Mouse (Mus musculus) hindbrain, embryonic 14.5 days (tissue): ENCODE results near the gene Tex261. TPM values are rescaled to one million over a fixed set of nuclear protein-coding genes. Genes with fewer than 3 reads are reported as not detected.

Experiments
- ATAC-seq: fragments of 200-750 bp; cut with Nextera tagmentation; 2 replicates; pipeline ENCODE4 v1.8.0; 2017; ENCODE audit warnings: moderate number of reproducible peaks, mild to moderate bottlenecking, moderate TSS enrichment, moderate library complexity; ENCODE audit not compliant: low FRiP score
- DNase-seq: peaks from one replicate; pipeline ENCODE4 v3.0.0-alpha.2; 2015; ENCODE audit warnings: low spot score
- H3K27ac ChIP-seq: fragments of 300-500 bp; sonication (generic); 2 replicates; pipeline ENCODE4 v1.5.1; 2014; ENCODE audit warnings: mild to moderate bottlenecking, moderate library complexity
- H3K27me3 ChIP-seq: fragments of 300-500 bp; sonication (generic); 2 replicates; pipeline ENCODE4 v1.6.1; 2014; ENCODE audit warnings: mild to moderate bottlenecking, low read length, mixed read lengths; ENCODE audit not compliant: control insufficient read depth, insufficient read depth
- H3K36me3 ChIP-seq: fragments of 300-500 bp; sonication (generic); replicated peaks from 2 replicates; pipeline ENCODE4 v1.6.1; 2014; ENCODE audit not compliant: control insufficient read depth, insufficient read depth
- H3K4me1 ChIP-seq: fragments of 300-500 bp; sonication (generic); replicated peaks from 2 replicates; pipeline ENCODE4 v1.6.1; 2014; ENCODE audit warnings: antibody characterized with exemption, low read length, mixed read lengths; ENCODE audit not compliant: control insufficient read depth, insufficient read depth
- H3K4me2 ChIP-seq: fragments of 300-500 bp; sonication (generic); replicated peaks from 2 replicates; pipeline ENCODE4 v1.6.1; 2014; ENCODE audit warnings: mild to moderate bottlenecking, moderate library complexity
- H3K4me3 ChIP-seq: fragments of 300-500 bp; sonication (generic); replicated peaks from 2 replicates; pipeline ENCODE4 v1.5.1; 2014; ENCODE audit warnings: mild to moderate bottlenecking, low read length
- H3K9ac ChIP-seq: fragments of 300-500 bp; sonication (generic); 2 replicates; pipeline ENCODE4 v1.6.1; 2014
- H3K9me3 ChIP-seq: fragments of 300-500 bp; sonication (generic); 2 replicates; pipeline ENCODE4 v1.6.1; 2016; ENCODE audit warnings: low read length; ENCODE audit not compliant: control insufficient read depth
- WGBS: fragments of 180-500 bp; shearing (Covaris S2); extraction: QIAGEN DNeasy Blood & Tissue Kit; methylation state at CpG from one replicate; pipeline ENCODE4 v1.1.7; 2014; 5-methylcytosine and 5-hydroxymethylcytosine counted together
- polyA plus RNA-seq: library from polyadenylated mRNA; unstranded; fragments of >200 nt; fragmentation: Nextera tagmentation; extraction: Ambion mirVana; gene quantifications from 2 replicates; pipeline ENCODE4 v1.2.1, GENCODE M21; 2014

Tex261 gene
- polyA plus RNA-seq, 1 experiment from 2014 or later = 49.2 TPM

DNA sequence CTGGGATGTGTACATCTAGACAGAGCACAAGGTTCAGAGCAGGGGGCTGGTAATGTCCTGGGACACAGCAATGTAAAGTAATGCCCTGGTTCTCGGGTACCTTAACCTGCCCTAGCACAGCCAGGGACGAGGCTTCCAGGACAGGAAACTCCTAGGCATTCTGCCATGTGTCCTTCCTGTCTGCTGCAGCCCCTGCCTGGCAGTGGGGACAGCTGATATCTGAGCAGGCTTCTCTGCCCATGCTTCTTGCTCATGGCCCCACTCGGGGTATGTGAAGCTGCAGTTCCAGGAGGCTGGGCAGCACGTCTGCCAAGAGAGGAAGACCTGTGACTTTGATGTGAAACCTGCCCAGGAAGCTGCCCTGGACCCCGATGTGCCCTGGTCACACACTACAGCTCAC, 7.1 kb downstream of the Tex261 start:
- Histone ChIP-seq H3K4me2 (no peak overlapping the region), H3K4me3 (no peak overlapping the region), H3K27me3 (peaks cover 12% of the 10 kb centered on the region), H3K4me1 (peaks cover 4% of the 10 kb centered on the region), H3K27ac (no peak overlapping the region), H3K36me3 (peaks cover 53% of the 10 kb centered on the region), H3K9ac (no peak overlapping the region), H3K9me3 (no peaks in the 10 kb centered on the region)
- WGBS = 88% methylated on average over 5 of the region's 5 CpGs
- DNase-seq = no peak
- ATAC-seq = no peak

DNA sequence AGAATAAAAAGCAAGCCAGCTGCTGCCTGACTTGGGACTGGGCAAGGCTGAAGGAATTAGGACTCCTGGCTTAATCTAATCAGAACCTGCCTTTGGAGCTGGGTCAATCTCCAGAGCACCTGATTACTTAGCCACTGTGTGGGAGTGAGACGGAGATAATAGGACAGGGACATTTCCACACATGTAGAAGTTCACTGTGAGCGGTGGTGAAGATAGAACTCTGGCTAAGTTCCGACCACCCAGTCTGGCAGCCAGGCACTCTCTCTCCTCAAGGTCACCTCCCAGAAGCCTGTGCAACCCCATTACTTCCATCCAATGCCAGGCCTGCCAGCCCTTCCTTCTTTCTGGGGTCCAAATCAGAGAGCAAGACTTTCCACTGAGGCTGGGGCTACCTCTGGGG, 8.6 kb downstream of the Tex261 start:
- no peak overlapping the region for H3K4me2 ChIP-seq
- H3K27me3 ChIP-seq = peaks cover 27% of the 10 kb centered on the region
- no peak overlapping the region for H3K9ac ChIP-seq
- H3K27ac ChIP-seq = no peak overlapping the region
- H3K4me3 ChIP-seq = no peak overlapping the region
- H3K9me3 ChIP-seq = no peaks in the 10 kb centered on the region
- ATAC-seq (no peak), DNase-seq (no peak)
- no peaks in the 10 kb centered on the region; the same call in 1 of the 2 replicates for H3K4me1 ChIP-seq
- H3K36me3 ChIP-seq = peaks cover 38% of the 10 kb centered on the region
- WGBS = 98% methylated on average over 3 of the region's 3 CpGs

DNA sequence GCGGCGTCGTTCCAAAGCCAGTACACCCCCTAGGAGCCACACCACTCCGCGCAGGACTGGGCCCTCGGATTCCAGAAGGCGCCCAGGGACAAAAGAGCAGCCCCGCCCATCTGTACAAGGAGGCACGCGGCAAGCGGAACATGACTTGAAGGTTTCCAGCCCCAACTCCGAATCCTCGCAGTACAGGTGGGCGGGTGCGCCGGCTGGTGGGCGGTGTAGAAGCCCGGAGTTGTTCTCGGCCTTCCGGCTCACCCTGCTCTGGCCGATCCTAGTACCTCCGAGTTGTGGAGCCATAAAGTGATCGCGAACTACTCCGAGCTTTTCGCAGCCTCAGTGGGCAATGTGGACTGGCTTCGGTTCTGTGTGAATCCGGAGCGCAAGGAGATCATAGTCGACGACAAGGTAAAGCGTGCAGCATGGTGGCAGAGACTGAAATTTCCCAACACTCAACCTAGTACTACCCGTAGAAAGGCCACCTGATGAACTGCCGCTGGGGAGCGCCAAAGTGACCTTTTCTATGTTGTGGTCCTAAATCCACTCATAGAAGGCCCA, 12.7 kb downstream of the Tex261 start:
- Histone ChIP-seq H3K27ac (no peak overlapping the region), H3K4me1 (no peaks in the 10 kb centered on the region; the same call in 1 of the 2 replicates), H3K36me3 (peaks cover 2% of the 10 kb centered on the region; the same call in 1 of the 2 replicates), H3K27me3 (peaks cover 60% of the 10 kb centered on the region), H3K4me2 (peak overlapping the region; percentile 39), H3K9me3 (no peaks in the 10 kb centered on the region), H3K4me3 (peak overlapping the region; percentile 16), H3K9ac (no peak overlapping the region)
- WGBS = 2% methylated on average over 35 of the region's 35 CpGs
- no peak for DNase-seq
- 0 out of 2 replicates have a peak, but pooled peaks have one; percentile 40 for ATAC-seq

DNA sequence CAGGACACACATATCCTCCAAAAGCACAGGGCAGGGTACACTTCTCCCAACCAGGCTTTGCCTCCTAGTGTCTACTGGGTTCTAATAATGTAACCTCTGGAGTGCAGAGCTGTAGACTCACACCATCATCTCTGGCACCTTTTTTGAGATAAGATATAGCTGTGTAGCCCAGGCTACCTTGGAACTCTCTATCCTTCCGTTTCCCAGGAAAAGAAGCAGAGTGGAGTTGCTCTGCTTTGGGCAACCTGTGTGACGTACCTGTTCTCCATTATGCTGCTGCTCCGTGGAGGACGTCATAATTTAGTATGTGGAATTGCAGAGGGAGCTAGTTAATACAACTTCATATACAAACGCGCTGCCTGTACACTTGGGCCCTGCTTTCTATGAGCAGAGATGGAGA, 13.3 kb downstream of the Tex261 start, which contains the start of gene Ankrd53:
Gene Ankrd53 (plus strand): TSS at position 301 of the 400 bp plus-strand sequence.
- H3K9ac ChIP-seq = no peak within 1 kb of the TSS

GRCm38 (mm10) chr6:83756051-83756450, 19.6 kb downstream of the Tex261 start:
- Histone ChIP-seq H3K9me3 (no peaks in the 10 kb centered on the region), H3K4me3 (no peak overlapping the region), H3K27ac (no peak overlapping the region), H3K27me3 (peaks cover 46% of the 10 kb centered on the region), H3K36me3 (no peaks in the 10 kb centered on the region), H3K4me1 (no peaks in the 10 kb centered on the region), H3K9ac (no peak overlapping the region), H3K4me2 (no peak overlapping the region)
- no peak for ATAC-seq
- no peak for DNase-seq
- WGBS = 82% methylated on average over 9 of the region's 9 CpGs

More for the DNA sequence above, 13.3 kb downstream of the Tex261 start, which contains the start of gene Ankrd53:
- ATAC-seq (no peak), DNase-seq (no peak)
- Histone ChIP-seq H3K4me3 (peak within 1 kb of the TSS; percentile 16), H3K4me2 (peak within 1 kb of the TSS; percentile 39), H3K36me3 (no peaks in the 10 kb centered on the region), H3K4me1 (no peaks in the 10 kb centered on the region; the same call in 1 of the 2 replicates), H3K27ac (no peak within 1 kb of the TSS), H3K27me3 (peaks cover 66% of the 10 kb centered on the region), H3K9me3 (no peaks in the 10 kb centered on the region)
- WGBS = 27% methylated on average over 6 of the region's 6 CpGs

DNA sequence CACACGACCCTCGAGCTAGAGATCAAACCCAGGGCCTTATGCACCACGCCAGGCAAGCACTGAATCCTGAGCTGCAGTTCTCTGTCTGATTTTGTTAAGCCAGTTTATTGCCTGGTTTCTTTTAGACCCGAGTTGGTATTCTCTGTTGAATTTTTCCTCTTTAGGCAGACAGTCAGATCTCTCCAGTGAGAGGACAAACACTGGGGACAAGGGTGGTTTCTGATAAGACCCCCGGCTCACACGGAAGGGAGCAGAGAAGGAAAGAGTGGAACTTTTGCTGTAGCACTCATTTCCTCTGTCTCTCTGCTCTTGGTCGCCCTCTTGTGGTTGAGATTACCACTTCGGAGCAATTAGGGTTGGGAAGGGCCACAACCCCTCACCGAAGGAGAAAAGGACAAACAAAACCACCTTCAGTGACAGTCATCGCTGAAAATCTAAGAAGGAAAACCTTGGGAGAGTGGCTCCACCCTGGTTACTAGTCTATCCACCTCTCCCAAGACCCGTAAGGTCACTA, 25.4 kb downstream of the Tex261 start:
- DNase-seq (peak; percentile 73), ATAC-seq (no peak)
- Histone ChIP-seq H3K4me1 (no peaks in the 10 kb centered on the region), H3K4me3 (no peak overlapping the region), H3K4me2 (no peak overlapping the region), H3K36me3 (no peaks in the 10 kb centered on the region), H3K9ac (no peak overlapping the region), H3K9me3 (no peaks in the 10 kb centered on the region), H3K27ac (no peak overlapping the region), H3K27me3 (peaks cover 13% of the 10 kb centered on the region; the same call in 1 of the 2 replicates)
- 10% methylated on average over 11 of the region's 11 CpGs for WGBS

GRCm38 (mm10) chr6:83749286-83749685, 26.3 kb downstream of the Tex261 start:
- H3K27ac ChIP-seq = no peak overlapping the region
- H3K36me3 ChIP-seq = no peaks in the 10 kb centered on the region
- peaks cover 13% of the 10 kb centered on the region; the same call in 1 of the 2 replicates for H3K27me3 ChIP-seq
- no peak overlapping the region for H3K4me3 ChIP-seq
- no peak overlapping the region for H3K4me2 ChIP-seq
- DNase-seq (no peak), ATAC-seq (no peak)
- H3K9ac ChIP-seq = no peak overlapping the region
- H3K4me1 ChIP-seq = no peaks in the 10 kb centered on the region
- 40% methylated on average over 3 of the region's 3 CpGs for WGBS
- no peaks in the 10 kb centered on the region for H3K9me3 ChIP-seq

- no peak overlapping the region for H3K4me2 ChIP-seq
- H3K4me3 ChIP-seq = no peak overlapping the region
- no peak overlapping the region for H3K9ac ChIP-seq
- WGBS = 41% methylated on average over 2 of the region's 2 CpGs
- DNase-seq (no peak), ATAC-seq (no peak)
- H3K27ac ChIP-seq = no peak overlapping the region
- H3K9me3 ChIP-seq = no peaks in the 10 kb centered on the region
- H3K36me3 ChIP-seq = no peaks in the 10 kb centered on the region
- H3K4me1 ChIP-seq = no peaks in the 10 kb centered on the region
- no peaks in the 10 kb centered on the region for H3K27me3 ChIP-seq
Measured at GRCm38 (mm10) chr6:83745466-83745865, 30.1 kb downstream of the Tex261 start.

- Histone ChIP-seq H3K4me2 (no peak overlapping the region), H3K27ac (no peak overlapping the region)
- WGBS = 77% methylated on average over 5 of the region's 5 CpGs
Measured at GRCm38 (mm10) chr6:83744557-83744956, 31.1 kb downstream of the Tex261 start.

More at GRCm38 (mm10) chr6:83744557-83744956, 31.1 kb downstream of the Tex261 start:
- ATAC-seq (no peak), DNase-seq (no peak)
- H3K36me3 ChIP-seq = no peaks in the 10 kb centered on the region
- no peak overlapping the region for H3K4me3 ChIP-seq
- no peaks in the 10 kb centered on the region for H3K9me3 ChIP-seq
- H3K9ac ChIP-seq = no peak overlapping the region
- H3K27me3 ChIP-seq = no peaks in the 10 kb centered on the region
- no peaks in the 10 kb centered on the region for H3K4me1 ChIP-seq
